Mouse (Mus musculus): Measurements from ENCODE around the gene Med13. TPM values are rescaled to one million over a fixed set of nuclear protein-coding genes. Genes with fewer than 3 reads are reported as not detected.

Gene Med13
- polyA plus RNA-seq, 1 experiment from 2014 or later: 7.4 TPM

DNA sequence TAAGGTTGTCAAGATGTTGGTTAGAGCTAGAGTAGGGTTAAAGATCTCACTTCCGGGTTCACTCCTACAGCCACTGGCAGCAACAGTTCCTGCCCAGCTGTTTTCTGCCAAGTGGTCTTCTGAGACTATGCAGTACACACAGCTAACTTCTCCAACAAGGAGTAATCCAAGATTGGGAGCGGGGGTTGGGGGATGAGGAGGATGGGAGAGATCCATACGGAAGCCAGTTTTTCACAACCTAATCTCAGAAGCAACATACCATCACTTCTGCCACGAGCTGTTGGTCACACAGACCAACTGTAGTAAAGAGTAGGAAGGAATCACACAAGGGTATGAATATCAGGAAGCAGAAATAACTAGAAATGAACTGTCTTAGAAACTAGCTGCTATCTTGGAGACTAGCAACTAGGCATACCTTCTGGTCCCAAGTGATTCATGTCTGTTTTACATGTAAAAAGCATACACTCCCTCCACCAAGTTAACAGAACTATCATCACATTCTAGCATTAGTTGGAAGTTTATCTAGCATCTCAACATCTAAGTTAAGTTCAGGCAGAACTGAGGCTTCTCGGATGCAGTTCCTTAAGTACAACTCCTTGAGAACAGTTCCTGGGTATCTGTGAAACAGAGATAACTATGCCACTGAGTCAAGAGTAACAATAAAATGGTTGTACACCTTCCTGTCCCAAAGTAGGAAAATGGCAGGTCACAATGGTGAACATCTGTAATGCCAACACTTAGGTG, 7.5 kb upstream of the Med13 start:
- ATAC-seq: no peak
- WGBS: 82% methylated on average over 5 of the region's 5 CpGs
- Histone ChIP-seq H3K9me3 (ENCODE audit: control insufficient read depth, low read length) (no peaks in the 10 kb centered on the region), H3K36me3 (ENCODE audit: control insufficient read depth, insufficient read depth, low read length) (no peaks in the 10 kb centered on the region), H3K4me1 (ENCODE audit: control insufficient read depth, insufficient read depth, low read depth, low read length) (no peaks in the 10 kb centered on the region), H3K4me2 (ENCODE audit: low read length) (no peak overlapping the region), H3K9ac (ENCODE audit: low read depth, low read length) (no peak overlapping the region), H3K27ac (ENCODE audit: low read depth, low read length) (no peak overlapping the region), H3K4me3 (ENCODE audit: low read length) (no peak overlapping the region), H3K27me3 (replicated peaks; ENCODE audit: control insufficient read depth, insufficient read depth, low read length) (no peaks in the 10 kb centered on the region)

DNA sequence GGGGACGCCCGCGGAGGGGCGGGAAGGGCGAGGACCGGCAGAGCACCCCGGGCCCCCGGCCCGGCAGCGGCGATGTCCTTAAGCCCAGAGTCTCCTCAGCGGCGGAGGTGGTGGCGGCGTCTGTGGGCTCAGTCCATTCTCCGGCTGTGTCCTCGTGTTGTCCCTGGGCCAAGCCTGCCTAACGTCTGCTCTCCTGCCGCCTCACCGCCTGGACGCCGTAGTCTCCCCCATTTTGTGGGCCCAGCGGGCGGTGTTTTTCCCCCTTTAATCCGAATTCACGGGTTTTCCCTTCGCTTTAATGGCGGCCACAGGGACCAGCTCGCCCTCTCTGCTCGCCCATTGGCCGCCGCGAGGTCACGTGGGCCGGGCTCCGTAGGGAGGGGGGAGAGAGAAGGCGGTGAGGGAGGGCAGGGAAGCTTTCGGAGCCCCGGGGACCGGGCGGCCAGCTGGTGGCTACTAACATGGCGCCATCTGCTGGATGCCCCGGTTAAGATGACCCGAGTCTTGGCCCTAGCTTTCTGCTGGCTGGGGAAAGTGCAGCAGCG, 654 bp upstream of the Med13 start:
- Histone ChIP-seq H3K9me3 (ENCODE audit: control insufficient read depth, low read length) (no peaks in the 10 kb centered on the region), H3K4me2 (ENCODE audit: low read length) (peak overlapping the region; percentile 27), H3K4me1 (ENCODE audit: control insufficient read depth, insufficient read depth, low read depth, low read length) (peaks cover 22% of the 10 kb centered on the region), H3K27ac (ENCODE audit: low read depth, low read length) (peak overlapping the region; percentile 97), H3K27me3 (replicated peaks; ENCODE audit: control insufficient read depth, insufficient read depth, low read length) (no peaks in the 10 kb centered on the region), H3K36me3 (ENCODE audit: control insufficient read depth, insufficient read depth, low read length) (no peaks in the 10 kb centered on the region), H3K4me3 (ENCODE audit: low read length) (peak overlapping the region; percentile 69), H3K9ac (ENCODE audit: low read depth, low read length) (peak overlapping the region; percentile 97)
- WGBS: under 1% methylated on average over 42 of the region's 45 CpGs
- peak; percentile 95 for ATAC-seq

GRCm38 (mm10) chr11:86356007-86356853, 1.2 kb downstream of the Med13 start:
- Histone ChIP-seq H3K9me3 (ENCODE audit: control insufficient read depth, low read length) (no peaks in the 10 kb centered on the region), H3K4me1 (ENCODE audit: control insufficient read depth, insufficient read depth, low read depth, low read length) (peaks cover 30% of the 10 kb centered on the region), H3K9ac (ENCODE audit: low read depth, low read length) (peak overlapping the region; percentile 97), H3K4me2 (ENCODE audit: low read length) (peak overlapping the region; percentile 89), H3K27ac (ENCODE audit: low read depth, low read length) (no peak overlapping the region), H3K4me3 (ENCODE audit: low read length) (peak overlapping the region; percentile 69), H3K27me3 (replicated peaks; ENCODE audit: control insufficient read depth, insufficient read depth, low read length) (no peaks in the 10 kb centered on the region), H3K36me3 (ENCODE audit: control insufficient read depth, insufficient read depth, low read length) (no peaks in the 10 kb centered on the region)
- ATAC-seq: no peak
- 8% methylated on average over 13 of the region's 13 CpGs for WGBS

- H3K36me3 ChIP-seq (ENCODE audit: control insufficient read depth, insufficient read depth, low read length): no peaks in the 10 kb centered on the region
- H3K27me3 ChIP-seq (replicated peaks; ENCODE audit: control insufficient read depth, insufficient read depth, low read length): no peaks in the 10 kb centered on the region
- H3K9me3 ChIP-seq (ENCODE audit: control insufficient read depth, low read length): no peaks in the 10 kb centered on the region
- no peak overlapping the region for H3K4me3 ChIP-seq (ENCODE audit: low read length)
- ATAC-seq: no peak
- H3K27ac ChIP-seq (ENCODE audit: low read depth, low read length): no peak overlapping the region
- no peak overlapping the region for H3K4me2 ChIP-seq (ENCODE audit: low read length)
- WGBS: 79% methylated on average over 3 of the region's 3 CpGs
- H3K4me1 ChIP-seq (ENCODE audit: control insufficient read depth, insufficient read depth, low read depth, low read length): peaks cover 30% of the 10 kb centered on the region
- H3K9ac ChIP-seq (ENCODE audit: low read depth, low read length): no peak overlapping the region
These were observed 3.8 kb downstream of the Med13 start for GRCm38 (mm10) chr11:86353586-86353985.

DNA sequence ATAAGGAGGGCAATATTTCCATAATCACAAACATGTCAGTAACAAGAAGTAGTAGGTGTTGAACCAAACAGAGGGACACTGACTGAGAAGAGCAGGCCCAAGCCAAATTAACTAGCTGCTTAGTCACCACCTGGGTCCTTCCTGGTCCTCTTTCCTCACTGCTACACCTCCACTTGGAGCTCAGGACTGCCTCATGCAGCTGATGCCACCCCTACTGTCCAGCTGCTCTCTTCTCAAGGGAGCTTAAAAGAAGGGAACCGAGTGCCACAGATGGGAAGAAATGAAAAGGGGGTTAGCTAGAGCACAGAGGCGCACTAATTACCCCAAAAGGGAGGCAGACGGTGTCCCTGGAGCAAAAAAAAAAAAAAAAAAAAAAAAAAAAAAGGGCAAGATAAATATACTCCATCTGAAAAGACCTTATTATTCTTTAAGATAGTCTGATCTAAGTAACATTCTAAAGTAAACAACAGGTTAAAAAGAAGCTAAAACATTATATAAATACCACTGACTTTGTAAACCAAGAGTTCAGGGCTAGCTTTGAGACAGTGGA, 5.6 kb downstream of the Med13 start:
- no peak for ATAC-seq
- Histone ChIP-seq H3K4me2 (ENCODE audit: low read length) (no peak overlapping the region), H3K27ac (ENCODE audit: low read depth, low read length) (no peak overlapping the region), H3K9me3 (ENCODE audit: control insufficient read depth, low read length) (no peaks in the 10 kb centered on the region), H3K27me3 (replicated peaks; ENCODE audit: control insufficient read depth, insufficient read depth, low read length) (no peaks in the 10 kb centered on the region), H3K9ac (ENCODE audit: low read depth, low read length) (no peak overlapping the region), H3K36me3 (ENCODE audit: control insufficient read depth, insufficient read depth, low read length) (no peaks in the 10 kb centered on the region), H3K4me3 (ENCODE audit: low read length) (no peak overlapping the region), H3K4me1 (ENCODE audit: control insufficient read depth, insufficient read depth, low read depth, low read length) (peaks cover 30% of the 10 kb centered on the region)
- 34% methylated on average over 3 of the region's 3 CpGs for WGBS

DNA sequence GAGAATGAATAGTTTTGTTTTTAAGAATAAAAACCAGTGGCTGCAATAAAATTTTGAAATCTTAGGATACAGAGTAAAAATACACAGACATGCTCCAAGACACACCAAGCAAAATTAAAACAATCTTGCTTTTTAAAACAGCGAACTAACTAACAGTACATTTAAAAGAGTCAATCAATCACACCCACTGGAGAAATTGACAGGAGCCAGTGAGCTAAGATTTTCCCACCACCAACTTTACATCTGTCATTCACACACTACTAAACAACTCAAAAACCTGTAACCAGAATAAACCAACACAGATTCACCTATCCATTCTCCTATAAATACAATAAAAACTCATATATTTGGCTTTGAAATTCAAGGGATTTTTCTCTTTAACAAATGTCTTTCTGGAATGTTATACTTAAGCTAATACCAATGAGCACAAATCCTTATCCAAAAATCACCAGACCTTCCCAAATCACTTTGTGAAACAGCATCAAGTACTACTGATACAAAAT, 6.7 kb downstream of the Med13 start:
- Histone ChIP-seq H3K9me3 (ENCODE audit: control insufficient read depth, low read length) (no peaks in the 10 kb centered on the region), H3K9ac (ENCODE audit: low read depth, low read length) (no peak overlapping the region), H3K4me2 (ENCODE audit: low read length) (no peak overlapping the region), H3K27ac (ENCODE audit: low read depth, low read length) (no peak overlapping the region), H3K4me3 (ENCODE audit: low read length) (no peak overlapping the region), H3K36me3 (ENCODE audit: control insufficient read depth, insufficient read depth, low read length) (no peaks in the 10 kb centered on the region), H3K4me1 (ENCODE audit: control insufficient read depth, insufficient read depth, low read depth, low read length) (peaks cover 24% of the 10 kb centered on the region), H3K27me3 (replicated peaks; ENCODE audit: control insufficient read depth, insufficient read depth, low read length) (no peaks in the 10 kb centered on the region)
- ATAC-seq: no peak
- WGBS: 65% methylated on average over 1 of the region's 1 CpGs

- ATAC-seq: no peak
- WGBS: 54% methylated on average over 2 of the region's 2 CpGs
- Histone ChIP-seq H3K27me3 (replicated peaks; ENCODE audit: control insufficient read depth, insufficient read depth, low read length) (no peaks in the 10 kb centered on the region), H3K4me1 (ENCODE audit: control insufficient read depth, insufficient read depth, low read depth, low read length) (peaks cover 18% of the 10 kb centered on the region), H3K9ac (ENCODE audit: low read depth, low read length) (no peak overlapping the region), H3K4me3 (ENCODE audit: low read length) (no peak overlapping the region), H3K36me3 (ENCODE audit: control insufficient read depth, insufficient read depth, low read length) (no peaks in the 10 kb centered on the region), H3K9me3 (ENCODE audit: control insufficient read depth, low read length) (no peaks in the 10 kb centered on the region), H3K4me2 (ENCODE audit: low read length) (no peak overlapping the region), H3K27ac (ENCODE audit: low read depth, low read length) (no peak overlapping the region)
These were observed 8.1 kb downstream of the Med13 start for GRCm38 (mm10) chr11:86349325-86349724.

DNA sequence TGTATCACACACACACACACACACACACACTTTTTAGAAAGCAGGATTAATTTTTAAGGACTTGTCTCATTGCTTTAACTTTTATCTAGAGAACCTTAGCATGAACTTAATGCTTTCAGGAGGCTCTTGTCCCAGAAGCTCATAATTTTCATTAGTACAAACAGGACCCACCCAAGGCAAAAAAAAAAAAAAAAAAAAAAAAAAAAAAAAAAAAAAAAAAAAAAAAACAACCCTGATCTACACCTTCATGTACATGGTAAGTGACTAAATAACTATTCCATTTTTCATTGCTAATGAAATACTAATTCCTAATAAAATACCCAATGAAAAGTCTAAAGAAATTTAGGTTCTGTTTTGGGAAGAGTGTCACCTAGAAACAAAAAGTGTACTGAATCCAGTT, 8.5 kb downstream of the Med13 start:
- Histone ChIP-seq H3K27me3 (replicated peaks; ENCODE audit: control insufficient read depth, insufficient read depth, low read length) (no peaks in the 10 kb centered on the region), H3K9ac (ENCODE audit: low read depth, low read length) (no peak overlapping the region), H3K4me1 (ENCODE audit: control insufficient read depth, insufficient read depth, low read depth, low read length) (peaks cover 14% of the 10 kb centered on the region), H3K9me3 (ENCODE audit: control insufficient read depth, low read length) (no peaks in the 10 kb centered on the region), H3K36me3 (ENCODE audit: control insufficient read depth, insufficient read depth, low read length) (no peaks in the 10 kb centered on the region), H3K27ac (ENCODE audit: low read depth, low read length) (no peak overlapping the region), H3K4me3 (ENCODE audit: low read length) (no peak overlapping the region), H3K4me2 (ENCODE audit: low read length) (no peak overlapping the region)
- ATAC-seq: no peak
